Mouse (Mus musculus): ENCODE measurements around the gene Clstn1.
"Not testable (repeated sequence)": the region's sequence is repeated elsewhere in the genome, so short reads cannot be mapped to it uniquely, and the experiment has no call there.

Gene Clstn1

GRCm38 (mm10) chr4:149600130-149600529 is 13.9 kb downstream of the Clstn1 start:
- no peak for DNase-seq (ENCODE audit: low spot score)

- no peak for DNase-seq (ENCODE audit: low spot score)
Measured at GRCm38 (mm10) chr4:149601484-149601883, 15.2 kb downstream of the Clstn1 start.

DNA sequence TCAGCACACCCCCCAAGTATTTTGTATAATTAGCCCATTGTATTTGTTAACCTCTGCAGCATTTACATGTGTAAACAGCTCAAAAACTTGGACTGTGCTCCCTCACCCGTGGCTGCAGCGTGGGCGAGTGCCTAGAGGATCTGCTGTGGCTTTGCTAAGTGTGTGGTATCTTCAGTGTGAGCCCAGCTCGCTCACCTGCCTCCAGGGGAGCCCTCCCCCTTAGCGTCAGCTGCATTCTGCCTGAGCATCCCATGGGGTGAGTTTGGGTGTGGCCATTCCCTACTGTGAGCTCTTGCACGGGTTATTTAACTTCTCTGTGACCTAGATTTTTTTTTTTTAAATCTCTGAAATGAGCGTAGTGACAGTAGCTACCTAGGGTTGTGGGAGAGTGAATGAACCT is 16.0 kb downstream of the Clstn1 start:
- no peak for DNase-seq (ENCODE audit: low spot score)

DNA sequence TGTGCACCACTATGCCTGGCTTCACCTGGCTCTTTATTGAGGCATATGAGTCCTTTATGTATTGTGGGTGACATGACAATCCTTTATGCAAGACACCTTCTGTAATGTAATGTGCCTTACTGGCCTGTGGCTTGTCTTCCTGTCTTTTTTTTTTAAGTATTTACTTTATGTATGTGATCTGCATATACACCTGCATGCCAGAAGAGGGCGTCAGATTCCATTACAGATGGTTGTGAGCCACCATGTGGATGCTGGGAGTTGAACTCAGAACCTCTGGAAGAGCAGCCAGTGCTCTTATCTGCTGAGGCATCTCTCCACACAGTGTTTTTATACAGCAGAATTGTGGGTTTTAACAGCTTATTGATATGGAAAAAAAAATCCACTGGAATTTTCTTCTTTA is 17.6 kb downstream of the Clstn1 start:
- no peak for DNase-seq (ENCODE audit: low spot score)

DNA sequence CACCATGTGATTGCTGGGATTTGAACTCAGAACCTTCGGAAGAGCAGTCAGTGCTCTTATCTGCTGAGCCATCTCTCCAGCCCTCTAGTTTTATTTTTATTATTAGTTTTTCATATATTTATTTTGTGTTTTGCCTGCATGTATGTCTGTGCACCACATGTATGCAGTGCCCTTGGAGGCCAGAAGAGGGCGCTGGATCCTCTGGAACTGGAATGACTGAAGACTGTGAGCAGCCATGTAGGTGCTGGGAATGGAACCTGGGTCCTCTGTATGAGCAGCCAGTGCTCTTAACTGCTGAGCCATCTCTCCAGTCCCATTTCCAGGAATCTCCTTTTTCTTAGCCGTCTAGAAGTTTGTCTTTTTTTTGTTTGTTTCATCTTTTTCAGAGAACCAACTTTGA is 18.2 kb downstream of the Clstn1 start:
- no peak for DNase-seq (ENCODE audit: low spot score)

GRCm38 (mm10) chr4:149606056-149606455 is 19.8 kb downstream of the Clstn1 start:
- DNase-seq (ENCODE audit: low spot score): no peak

DNA sequence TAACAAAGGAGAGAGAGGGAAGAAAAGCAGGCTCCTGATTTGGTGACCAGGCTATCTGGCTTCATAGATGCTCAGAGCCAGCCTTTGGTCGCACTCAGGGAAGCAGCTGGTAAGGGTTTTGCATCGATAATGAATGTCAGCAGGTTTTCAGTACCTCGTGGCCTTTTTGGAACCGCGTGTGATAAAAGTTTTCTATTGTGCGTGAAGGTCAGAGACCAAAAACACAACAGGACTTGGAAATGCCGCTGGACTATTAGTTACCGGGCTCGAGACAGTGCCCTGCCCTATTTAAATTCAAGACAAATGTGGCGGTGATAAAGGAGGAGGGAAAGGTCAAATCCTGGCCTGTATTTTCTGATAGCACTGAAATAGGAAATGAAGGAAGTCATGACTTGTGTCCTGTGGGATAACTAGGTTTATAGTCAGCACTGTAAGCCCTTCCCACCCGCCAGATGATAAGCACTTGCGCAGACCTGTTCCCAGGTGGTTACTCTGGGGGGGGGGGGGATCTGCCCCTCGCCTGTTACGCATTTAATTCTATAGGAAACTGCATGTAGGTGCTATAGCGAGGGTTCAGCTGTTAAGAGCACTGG is 20.6 kb downstream of the Clstn1 start:
- no peak for DNase-seq (ENCODE audit: low spot score)

GRCm38 (mm10) chr4:149607591-149608308 is 21.5 kb downstream of the Clstn1 start:
- DNase-seq (ENCODE audit: low spot score): no peak

DNA sequence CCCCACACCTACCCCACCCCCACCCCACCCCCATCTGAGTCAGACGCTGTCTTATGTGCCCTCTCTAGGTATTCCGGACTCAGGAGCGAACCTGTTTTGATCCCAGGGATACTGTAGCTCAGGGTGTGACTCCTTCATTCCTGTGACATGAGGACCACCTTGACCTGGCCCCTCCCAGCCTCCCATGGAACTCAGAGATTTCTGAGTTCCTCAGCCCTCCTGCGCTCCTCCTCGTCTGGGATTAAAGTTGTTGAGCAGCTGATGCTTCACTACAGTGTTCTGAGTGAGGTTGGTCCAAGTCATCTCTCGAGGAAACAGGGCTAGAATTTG is 22.0 kb downstream of the Clstn1 start:
- no peak for DNase-seq (ENCODE audit: low spot score)

DNA sequence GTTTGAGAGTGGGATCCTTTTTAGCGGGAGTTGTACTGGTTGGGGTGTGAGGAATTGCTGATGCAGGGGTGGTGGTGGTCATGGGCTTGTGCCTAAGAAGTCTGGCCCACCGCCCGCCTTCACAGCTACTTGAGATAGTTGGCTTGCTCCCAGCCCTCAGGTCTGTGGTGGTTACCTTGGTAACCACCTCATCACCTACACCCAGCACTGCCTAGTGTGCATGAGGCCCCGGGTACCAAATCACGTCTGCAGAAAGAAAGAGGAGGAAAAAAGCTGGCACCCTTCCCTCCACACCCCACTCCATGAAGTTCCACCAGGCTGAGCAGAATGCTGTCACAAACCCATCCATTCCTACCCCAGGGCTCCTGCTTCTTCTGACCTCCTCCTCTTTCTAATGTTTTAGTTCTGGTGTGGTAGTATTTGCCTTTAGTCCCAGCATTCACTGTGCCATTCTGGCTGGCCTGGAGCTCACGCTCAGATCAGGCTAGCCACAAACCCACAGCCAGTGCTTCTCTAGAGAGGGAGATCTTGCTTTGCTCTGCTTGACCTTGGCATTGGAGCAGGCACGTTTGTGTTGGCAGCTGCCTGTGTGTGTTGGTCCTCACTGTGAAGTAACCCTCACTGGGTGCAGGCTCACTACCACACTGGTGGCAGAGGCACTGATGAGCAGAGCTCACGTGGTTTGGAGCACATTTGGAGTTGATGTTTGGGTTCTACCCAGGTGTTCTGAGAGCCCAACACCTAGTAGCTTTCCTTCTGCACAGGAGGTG is 23.2 kb downstream of the Clstn1 start:
- DNase-seq (ENCODE audit: low spot score): no peak

DNA sequence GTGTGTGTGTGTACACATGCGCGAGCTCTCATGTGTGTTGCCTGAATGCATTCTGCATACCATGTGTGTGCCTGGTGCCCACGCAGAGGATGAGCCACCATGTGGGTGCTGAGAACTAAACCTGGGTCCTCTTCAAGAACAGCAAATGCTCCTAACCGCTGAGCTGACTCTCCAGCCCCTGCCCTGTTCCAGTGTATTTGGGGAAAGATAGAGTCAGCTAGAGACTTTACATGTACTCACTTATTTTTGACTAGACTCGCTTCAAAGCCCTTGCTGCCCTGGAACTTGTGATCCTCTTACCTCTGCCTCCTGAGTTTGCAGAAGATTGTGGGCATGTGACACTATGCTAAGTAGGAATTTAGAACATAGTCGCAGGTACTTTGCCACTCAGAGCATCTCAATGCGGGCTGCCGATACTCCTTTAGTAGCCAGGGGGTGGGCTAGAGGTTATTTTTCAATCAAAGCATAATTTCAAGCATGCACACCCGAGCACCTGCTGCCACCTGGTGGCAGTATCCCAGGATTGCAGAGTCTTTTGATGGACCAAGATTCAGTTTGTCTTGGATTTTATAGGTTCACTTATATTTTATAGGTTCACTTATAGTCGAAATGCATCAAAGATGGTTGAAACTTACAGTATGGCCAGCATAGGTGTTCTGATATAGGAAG is 25.2 kb downstream of the Clstn1 start:
- no peak for DNase-seq (ENCODE audit: low spot score)

DNA sequence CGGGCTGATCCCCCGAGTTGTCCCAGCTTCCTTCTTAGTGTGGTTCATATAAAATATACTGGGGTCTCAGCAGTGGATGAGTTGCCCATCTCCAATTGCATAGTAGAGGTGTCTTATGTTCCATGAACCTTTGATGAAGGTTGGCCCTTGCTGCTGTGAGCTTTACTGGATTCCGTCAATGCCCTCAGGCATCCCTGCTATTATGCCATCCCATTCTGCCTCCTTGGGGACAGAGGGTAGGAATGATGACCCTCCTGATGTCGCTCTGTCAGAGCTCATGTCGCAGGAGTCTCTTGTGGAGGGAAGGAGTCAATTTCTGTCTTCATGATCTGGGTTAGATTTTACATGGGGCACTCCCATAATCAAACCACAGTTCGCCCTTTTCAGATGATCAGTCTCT is 27.2 kb downstream of the Clstn1 start:
- not testable (repeated sequence) for DNase-seq (ENCODE audit: low spot score)

DNA sequence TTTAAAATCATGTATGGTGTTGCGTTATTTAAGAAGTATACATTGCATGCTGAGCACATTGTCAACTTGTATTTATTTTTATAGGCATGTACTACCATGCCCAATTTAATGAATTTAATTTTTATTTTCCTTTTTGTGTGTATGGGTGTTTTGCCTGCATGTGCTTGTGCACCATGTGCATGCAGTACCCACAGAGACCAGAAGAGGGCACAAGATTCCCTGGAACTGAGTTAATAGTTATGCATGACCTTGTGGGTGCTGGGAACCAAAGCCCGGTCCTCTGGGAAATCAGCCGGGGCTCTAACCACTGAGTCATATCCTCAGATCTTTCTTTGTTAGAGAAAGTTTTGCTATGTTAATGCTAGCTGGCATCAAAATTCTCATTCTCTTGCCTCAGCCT is 28.6 kb downstream of the Clstn1 start:
- DNase-seq (ENCODE audit: low spot score): no peak

DNA sequence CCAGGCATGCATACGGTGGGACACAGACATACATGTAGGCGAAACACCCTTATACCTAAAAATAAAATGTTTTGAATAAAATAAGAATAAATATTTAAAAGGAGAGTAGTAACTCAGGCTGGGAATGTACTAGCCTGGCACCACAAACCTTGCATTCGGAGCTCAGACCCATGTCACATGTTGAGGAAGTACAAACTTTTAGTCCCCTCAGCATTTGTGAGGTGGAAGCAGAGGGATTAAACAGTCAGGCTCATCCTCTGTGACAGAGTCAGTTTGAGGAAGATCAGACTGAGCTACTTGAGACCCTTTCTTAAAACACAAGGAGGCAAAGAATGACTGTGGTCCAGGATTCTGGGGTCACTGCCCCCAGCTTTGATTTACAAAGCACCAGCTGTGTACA is 30.7 kb downstream of the Clstn1 start:
- DNase-seq (ENCODE audit: low spot score): not testable (repeated sequence)

DNA sequence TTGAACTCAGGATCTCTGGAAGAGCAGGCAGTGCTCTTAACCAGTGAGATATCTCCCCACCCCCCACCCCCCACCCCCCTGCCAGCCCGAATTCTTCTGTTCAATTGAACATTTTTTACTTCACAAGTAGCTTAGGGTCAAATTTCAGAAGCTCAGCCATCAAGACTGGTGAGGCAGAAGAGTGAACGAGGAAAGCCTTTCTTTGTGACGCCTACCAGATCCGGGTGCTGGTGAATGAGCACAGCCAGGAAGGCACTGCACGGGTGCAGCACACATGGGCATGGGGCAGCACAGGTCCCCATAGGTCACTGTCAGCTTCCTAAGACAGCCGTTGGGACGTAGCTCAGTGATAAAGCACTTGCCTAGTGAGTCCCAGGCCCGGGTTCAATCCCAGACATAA is 33.7 kb downstream of the Clstn1 start:
- DNase-seq (ENCODE audit: low spot score): no peak

DNA sequence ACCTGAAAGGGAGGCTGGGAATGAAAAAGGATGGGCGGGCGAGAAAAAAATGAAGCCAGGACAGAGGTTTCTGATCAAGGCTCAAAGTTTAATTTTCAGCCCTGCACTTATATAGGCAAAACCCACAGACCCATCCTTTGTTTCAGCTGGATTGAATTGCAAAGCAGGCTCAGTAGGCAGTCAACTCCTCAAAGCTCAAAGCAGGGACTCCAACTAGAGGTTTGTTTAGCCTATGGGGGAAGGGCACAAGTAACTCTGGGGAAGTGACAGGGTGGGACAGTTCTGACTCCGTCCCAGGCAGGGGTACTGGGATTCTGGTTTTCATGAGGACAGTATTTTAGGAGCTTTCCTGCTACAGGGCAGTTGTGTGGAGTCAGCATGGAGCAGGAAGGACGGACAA is 35.0 kb downstream of the Clstn1 start:
- DNase-seq (ENCODE audit: low spot score): no peak

DNA sequence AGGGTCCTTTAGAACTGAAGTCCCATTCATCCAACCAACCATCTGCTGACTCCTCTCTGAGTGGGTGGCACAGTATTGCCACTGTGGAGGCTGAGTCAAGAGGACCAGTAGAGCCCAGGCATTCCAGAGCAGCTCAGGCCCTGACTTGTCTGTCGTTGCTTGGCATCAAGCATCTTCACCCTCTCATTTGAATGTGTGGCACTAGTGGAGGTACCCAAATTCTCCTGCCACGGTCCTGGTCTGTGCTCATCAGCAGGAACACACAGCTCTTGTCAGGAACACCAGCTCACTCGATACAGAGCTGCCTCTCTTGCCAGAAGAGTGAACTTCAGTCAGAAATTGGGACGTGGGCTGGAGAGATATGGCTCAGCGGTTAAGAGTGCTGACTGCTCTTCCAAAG is 37.4 kb downstream of the Clstn1 start:
- no peak for DNase-seq (ENCODE audit: low spot score)

- no peak for DNase-seq (ENCODE audit: low spot score)
Measured at GRCm38 (mm10) chr4:149626809-149627208, 40.5 kb downstream of the Clstn1 start.

GRCm38 (mm10) chr4:149628372-149628771 is 42.1 kb downstream of the Clstn1 start:
- no peak for DNase-seq (ENCODE audit: low spot score)

GRCm38 (mm10) chr4:149628810-149629209 is 42.5 kb downstream of the Clstn1 start:
- DNase-seq (ENCODE audit: low spot score): no peak

- no peak for DNase-seq (ENCODE audit: low spot score)
Measured at GRCm38 (mm10) chr4:149632670-149633307, 46.5 kb downstream of the Clstn1 start.

DNA sequence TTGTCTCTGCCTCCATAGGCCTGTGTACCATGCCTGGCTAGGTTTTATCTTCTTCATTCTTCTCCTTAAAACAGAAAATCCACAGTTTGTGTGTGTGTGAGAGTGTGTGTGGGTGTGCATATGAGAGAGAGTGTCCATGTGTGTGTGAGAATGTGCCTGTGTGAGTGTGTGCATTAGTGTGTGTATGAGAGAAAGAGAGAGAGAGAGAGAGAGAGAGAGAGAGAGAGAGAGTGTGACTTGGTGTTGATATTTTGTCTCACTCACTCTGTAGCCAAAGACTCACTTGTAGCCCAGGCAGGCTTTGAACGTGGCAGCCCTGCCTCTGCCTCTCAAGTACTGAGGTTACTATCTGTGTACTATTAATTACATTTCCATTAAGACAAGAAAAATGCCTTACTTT is 47.9 kb downstream of the Clstn1 start:
- no peak for DNase-seq (ENCODE audit: low spot score)
